Mouse (Mus musculus) midbrain, embryonic 15.5 days (tissue): ENCODE results near the gene Hoxa6. TPM values are rescaled to one million over a fixed set of nuclear protein-coding genes. Genes with fewer than 3 reads are reported as not detected.

ENCODE experiments used
- ATAC-seq: fragments of 200-750 bp; cut with Nextera tagmentation; replicated peaks from 2 replicates; pipeline ENCODE4 v1.8.0; 2017; ENCODE audit warnings: moderate TSS enrichment
- H3K27ac ChIP-seq: fragments of 300-500 bp; sonication (generic); 2 replicates; pipeline ENCODE4 v1.5.1; 2015; ENCODE audit warnings: mild to moderate bottlenecking, inconsistent platforms
- H3K27me3 ChIP-seq: fragments of 300-500 bp; sonication (generic); replicated peaks from 2 replicates; pipeline ENCODE4 v1.6.1; 2015; ENCODE audit warnings: inconsistent platforms
- H3K36me3 ChIP-seq: fragments of 300-500 bp; sonication (generic); replicated peaks from 2 replicates; pipeline ENCODE4 v1.6.1; 2015; ENCODE audit warnings: inconsistent platforms
- H3K4me1 ChIP-seq: fragments of 300-500 bp; sonication (generic); 2 replicates; pipeline ENCODE4 v1.6.1; 2015; ENCODE audit warnings: inconsistent platforms
- H3K4me2 ChIP-seq: fragments of 300-500 bp; sonication (generic); 2 replicates; pipeline ENCODE4 v1.6.1; 2015; ENCODE audit warnings: inconsistent platforms, mild to moderate bottlenecking, moderate library complexity
- H3K4me3 ChIP-seq: fragments of 300-500 bp; sonication (generic); 2 replicates; pipeline ENCODE4 v1.5.1; 2015; ENCODE audit warnings: mild to moderate bottlenecking, inconsistent platforms
- H3K9ac ChIP-seq: fragments of 300-500 bp; sonication (generic); 2 replicates; pipeline ENCODE4 v1.6.1; 2015; ENCODE audit warnings: mild to moderate bottlenecking, inconsistent platforms
- H3K9me3 ChIP-seq: fragments of 300-500 bp; sonication (generic); 2 replicates; pipeline ENCODE4 v1.6.1; 2016; ENCODE audit warnings: inconsistent platforms
- WGBS: fragments of 180-500 bp; shearing (Covaris S2); methylation state at CpG from one replicate; pipeline ENCODE4 v1.1.7; 2015; ENCODE audit warnings: mixed read lengths; 5-methylcytosine and 5-hydroxymethylcytosine counted together
- polyA plus RNA-seq: library from polyadenylated mRNA; unstranded; fragments of >200 nt; fragmentation: Nextera tagmentation; extraction: Ambion mirVana; gene quantifications from 2 replicates; pipeline ENCODE4 v1.2.1, GENCODE M21; 2015

Hoxa6 gene
- polyA plus RNA-seq, 1 experiment from 2014 or later: not detected

DNA sequence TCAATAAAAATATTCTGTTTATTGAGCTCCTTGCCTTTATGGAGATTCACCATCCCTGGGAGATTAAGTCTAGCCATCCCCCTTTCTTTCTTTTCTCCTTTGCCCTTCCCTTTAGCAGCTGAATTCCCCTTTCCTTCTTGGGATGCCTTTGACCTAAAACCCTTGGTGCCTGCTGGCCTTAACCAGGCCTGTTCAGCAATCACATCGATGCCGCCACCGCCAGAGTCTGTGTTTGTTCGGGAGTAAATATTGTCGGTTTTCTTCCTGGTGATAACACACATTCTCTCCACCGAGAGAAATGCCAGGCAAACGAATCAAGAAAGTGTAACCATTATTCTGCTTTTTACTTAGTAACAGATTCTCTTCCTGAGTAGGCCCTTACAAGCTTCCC lies 29.6 kb upstream of the Hoxa6 start:
- Histone ChIP-seq H3K27ac (no peak overlapping the region), H3K9me3 (no peaks in the 10 kb centered on the region), H3K9ac (no peak overlapping the region), H3K4me2 (no peak overlapping the region), H3K36me3 (no peaks in the 10 kb centered on the region), H3K4me1 (0 out of 2 replicates have a peak, but pooled peaks cover 2% of the 10 kb centered on the region), H3K27me3 (peaks cover 98% of the 10 kb centered on the region), H3K4me3 (no peak overlapping the region)
- WGBS: 3% methylated on average over 7 of the region's 7 CpGs
- no peak for ATAC-seq

DNA sequence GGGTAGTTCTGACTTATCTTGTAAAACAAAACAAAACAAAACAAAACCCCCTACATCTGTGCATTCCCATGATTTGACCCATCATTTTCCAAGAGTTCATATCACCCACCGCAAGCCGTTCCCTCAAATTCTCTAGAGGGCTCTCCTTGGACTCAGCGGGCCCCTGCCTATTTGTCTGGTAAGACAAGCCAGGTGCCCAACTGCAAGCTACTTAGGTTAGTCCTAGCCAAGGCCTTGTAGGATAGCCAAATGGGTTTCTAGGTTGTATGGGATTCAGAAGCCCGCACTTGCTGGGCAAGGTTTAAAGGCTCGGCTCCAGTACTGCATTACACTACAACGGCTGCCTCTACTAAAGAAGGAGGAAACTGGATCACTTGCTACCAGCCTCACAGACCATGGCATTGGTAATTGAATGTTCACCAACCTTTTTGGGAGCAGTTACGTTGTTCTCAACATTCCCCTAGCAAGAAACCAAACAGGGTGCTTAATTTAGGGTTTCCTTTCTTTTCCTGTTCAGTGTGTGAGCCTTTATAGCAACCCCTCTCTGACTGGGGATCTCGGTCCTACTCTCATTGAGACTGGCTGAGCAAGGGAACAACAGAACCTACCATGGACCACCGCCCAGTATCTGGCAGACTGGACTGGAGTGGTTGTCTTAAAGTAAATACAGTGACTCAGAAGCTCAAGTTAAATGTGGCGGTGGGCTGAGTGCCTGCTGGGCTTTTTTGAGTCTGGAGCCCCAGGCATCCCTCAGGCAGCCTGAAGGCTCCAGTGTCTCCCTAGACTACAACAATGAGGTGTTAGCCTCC lies 29.0 kb upstream of the Hoxa6 start:
- Histone ChIP-seq H3K9ac (no peak overlapping the region), H3K4me1 (0 out of 2 replicates have a peak, but pooled peaks cover 2% of the 10 kb centered on the region), H3K9me3 (no peaks in the 10 kb centered on the region), H3K27me3 (peaks cover 98% of the 10 kb centered on the region), H3K4me3 (no peak overlapping the region), H3K36me3 (no peaks in the 10 kb centered on the region), H3K27ac (no peak overlapping the region), H3K4me2 (no peak overlapping the region)
- WGBS: 10% methylated on average over 10 of the region's 10 CpGs
- ATAC-seq: no peak

DNA sequence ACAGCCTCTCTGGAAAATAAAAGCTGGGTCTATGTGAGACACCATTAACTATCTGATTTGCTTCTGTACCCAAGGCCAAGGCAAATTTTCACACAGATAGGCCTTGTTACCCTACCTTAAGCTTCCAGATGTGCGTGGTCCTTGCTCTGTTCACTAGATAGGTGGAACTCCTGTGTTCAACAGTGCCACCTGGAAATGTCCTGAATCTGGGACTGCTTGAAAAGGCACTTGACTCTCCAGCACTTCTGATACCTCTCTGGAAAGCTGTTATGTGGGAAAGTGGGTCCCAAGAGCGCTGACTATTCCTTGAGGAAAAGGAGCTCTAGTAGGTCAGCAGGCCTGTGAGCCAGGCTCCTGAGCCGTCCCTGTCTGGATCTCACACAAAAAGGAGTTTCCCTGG lies 28.3 kb upstream of the Hoxa6 start:
- Histone ChIP-seq H3K27ac (no peak overlapping the region), H3K4me1 (0 out of 2 replicates have a peak, but pooled peaks cover 2% of the 10 kb centered on the region), H3K4me2 (no peak overlapping the region), H3K27me3 (peaks cover 98% of the 10 kb centered on the region), H3K9ac (no peak overlapping the region), H3K36me3 (no peaks in the 10 kb centered on the region), H3K4me3 (no peak overlapping the region), H3K9me3 (no peaks in the 10 kb centered on the region)
- 1% methylated on average over 3 of the region's 3 CpGs for WGBS
- ATAC-seq: no peak

DNA sequence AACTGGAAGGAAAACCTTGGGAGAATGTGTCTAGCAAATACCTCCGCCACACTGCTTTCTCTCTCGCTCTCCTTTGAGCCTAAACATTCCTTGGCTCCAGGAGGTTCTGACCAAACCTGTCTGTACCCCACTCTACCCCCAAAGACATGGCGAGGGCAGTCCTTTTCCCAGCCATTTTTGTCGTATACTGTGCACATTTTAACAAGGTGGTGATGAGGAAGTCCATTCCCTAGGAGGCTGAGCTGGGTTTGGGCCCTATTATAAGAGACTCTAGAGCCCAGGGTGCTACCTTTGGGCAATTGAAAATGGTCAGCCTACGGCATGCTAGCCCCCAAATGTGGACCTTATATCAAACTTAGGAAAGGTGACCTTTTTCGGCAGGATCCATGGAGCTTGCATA lies 27.3 kb upstream of the Hoxa6 start:
- no peak overlapping the region for H3K27ac ChIP-seq
- H3K9ac ChIP-seq: no peak overlapping the region
- H3K4me3 ChIP-seq: no peak overlapping the region
- H3K27me3 ChIP-seq: peaks cover 94% of the 10 kb centered on the region
- H3K4me1 ChIP-seq: 0 out of 2 replicates have a peak, but pooled peaks cover 2% of the 10 kb centered on the region
- WGBS: 18% methylated on average over 6 of the region's 6 CpGs
- no peaks in the 10 kb centered on the region for H3K9me3 ChIP-seq
- H3K4me2 ChIP-seq: no peak overlapping the region
- no peaks in the 10 kb centered on the region for H3K36me3 ChIP-seq
- no peak for ATAC-seq

DNA sequence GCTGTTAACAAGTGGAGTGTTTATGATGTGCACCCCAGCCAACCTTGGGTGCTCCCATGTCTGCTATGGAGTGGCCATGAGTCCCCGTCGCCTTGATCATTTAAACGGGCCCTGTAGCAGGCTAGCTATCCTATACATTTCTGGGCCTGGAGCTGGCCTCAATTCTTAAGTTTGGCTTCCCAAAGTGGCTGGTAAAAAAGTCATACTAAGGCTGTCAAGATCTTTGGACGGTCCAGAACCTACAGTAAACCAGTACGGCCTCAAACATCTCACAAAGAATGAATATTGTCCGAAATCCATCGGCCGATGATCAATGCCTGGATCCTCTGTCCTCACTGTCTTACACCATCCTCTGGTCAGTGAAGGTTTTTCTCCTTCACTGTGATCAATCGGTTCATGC lies 26.7 kb upstream of the Hoxa6 start:
- H3K27ac ChIP-seq: no peak overlapping the region
- peaks cover 94% of the 10 kb centered on the region for H3K27me3 ChIP-seq
- H3K9me3 ChIP-seq: no peaks in the 10 kb centered on the region
- no peaks in the 10 kb centered on the region for H3K36me3 ChIP-seq
- H3K4me3 ChIP-seq: no peak overlapping the region
- 29% methylated on average over 9 of the region's 9 CpGs for WGBS
- H3K9ac ChIP-seq: no peak overlapping the region
- 0 out of 2 replicates have a peak, but pooled peaks cover 2% of the 10 kb centered on the region for H3K4me1 ChIP-seq
- no peak overlapping the region for H3K4me2 ChIP-seq
- no peak for ATAC-seq

DNA sequence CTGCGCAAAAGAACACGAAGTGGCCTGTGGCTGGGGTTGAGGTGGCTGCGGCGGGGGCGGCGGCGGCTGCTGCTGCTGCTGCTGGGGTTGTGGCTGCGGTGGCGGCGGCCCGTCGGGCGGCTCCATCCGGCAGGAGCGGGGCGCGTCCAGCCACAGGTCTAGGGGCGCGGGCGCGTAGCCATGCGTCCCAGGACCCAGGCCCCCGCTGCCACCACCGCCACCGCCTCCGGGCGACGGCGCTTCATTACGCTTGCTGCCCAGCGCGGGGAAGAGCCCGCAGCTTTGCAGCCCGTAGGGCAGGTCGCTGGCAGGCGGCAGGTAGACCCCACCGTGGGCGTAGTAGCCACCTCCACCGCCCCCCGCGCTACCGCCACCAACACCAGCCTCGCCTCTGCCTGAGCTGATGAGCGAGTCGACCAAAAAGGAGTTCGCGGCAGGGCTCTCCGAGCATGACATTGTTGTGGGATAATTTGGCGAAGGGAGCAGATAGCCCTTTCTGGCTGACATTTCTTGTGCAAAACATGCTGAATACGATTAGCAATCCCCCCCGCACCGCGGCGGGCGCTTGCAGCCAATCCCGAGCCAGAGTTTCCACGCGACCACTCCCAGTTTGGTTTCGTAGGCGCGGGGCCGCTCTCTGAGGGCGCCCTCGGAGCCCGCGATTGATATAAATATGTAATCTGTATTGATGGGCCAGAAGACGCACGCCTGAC lies 26.1 kb upstream of the Hoxa6 start:
- no peaks in the 10 kb centered on the region for H3K36me3 ChIP-seq
- H3K27ac ChIP-seq: no peak overlapping the region
- no peaks in the 10 kb centered on the region for H3K9me3 ChIP-seq
- H3K27me3 ChIP-seq: peaks cover 94% of the 10 kb centered on the region
- no peak overlapping the region for H3K4me2 ChIP-seq
- ATAC-seq: no peak
- 2% methylated on average over 62 of the region's 68 CpGs for WGBS
- H3K4me1 ChIP-seq: no peaks in the 10 kb centered on the region
- H3K9ac ChIP-seq: no peak overlapping the region
- H3K4me3 ChIP-seq: no peak overlapping the region

DNA sequence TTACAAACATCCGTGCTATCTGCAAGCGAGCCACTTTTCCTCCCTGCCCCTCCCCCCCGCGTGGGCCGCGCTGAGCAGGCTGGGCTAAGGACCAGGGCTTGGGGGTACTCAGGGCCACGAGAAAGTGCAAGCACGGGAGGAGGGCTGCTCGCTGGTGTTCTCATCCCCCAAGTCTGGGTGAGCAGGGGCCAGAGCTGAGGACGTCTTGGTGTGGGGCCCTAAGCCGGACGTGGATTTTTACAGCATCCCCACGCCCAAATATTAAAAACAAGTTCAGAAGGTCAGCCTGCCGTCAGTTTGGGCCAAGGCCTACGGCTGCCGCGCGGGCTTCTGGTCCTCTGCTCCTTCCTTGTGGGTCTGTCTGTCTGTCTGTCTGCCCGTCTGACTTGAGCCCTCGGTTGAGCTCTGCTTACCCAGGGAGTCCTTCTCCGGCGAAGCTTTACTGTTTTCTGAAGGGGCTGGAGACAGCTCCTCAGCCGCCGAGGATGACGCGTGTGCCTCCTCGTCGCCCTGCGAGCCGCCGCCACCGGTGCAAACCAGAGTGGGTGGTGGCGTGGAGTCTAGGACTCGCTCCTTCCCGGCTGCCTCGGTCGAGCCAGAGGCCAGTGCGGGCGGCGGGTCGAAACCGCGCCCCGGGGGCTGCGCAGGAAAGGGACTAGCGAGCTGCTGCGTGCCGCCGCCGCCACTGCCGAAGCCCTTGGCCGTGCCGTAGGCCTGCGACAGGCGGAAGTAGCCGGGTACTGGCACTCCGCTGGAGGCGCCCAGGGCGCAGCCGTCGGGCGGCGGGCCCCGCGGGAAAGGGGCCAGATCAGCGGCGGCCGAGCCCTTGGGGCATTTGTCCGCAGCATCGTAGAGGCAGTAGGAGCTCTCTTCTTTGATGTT lies 25.3 kb upstream of the Hoxa6 start:
- H3K4me2 ChIP-seq: no peak overlapping the region
- no peaks in the 10 kb centered on the region for H3K9me3 ChIP-seq
- H3K4me1 ChIP-seq: no peaks in the 10 kb centered on the region
- H3K4me3 ChIP-seq: no peak overlapping the region
- H3K9ac ChIP-seq: no peak overlapping the region
- H3K27me3 ChIP-seq: peaks cover 96% of the 10 kb centered on the region
- H3K36me3 ChIP-seq: no peaks in the 10 kb centered on the region
- WGBS: under 1% methylated on average over 70 of the region's 70 CpGs
- H3K27ac ChIP-seq: no peak overlapping the region
- no peak for ATAC-seq

DNA sequence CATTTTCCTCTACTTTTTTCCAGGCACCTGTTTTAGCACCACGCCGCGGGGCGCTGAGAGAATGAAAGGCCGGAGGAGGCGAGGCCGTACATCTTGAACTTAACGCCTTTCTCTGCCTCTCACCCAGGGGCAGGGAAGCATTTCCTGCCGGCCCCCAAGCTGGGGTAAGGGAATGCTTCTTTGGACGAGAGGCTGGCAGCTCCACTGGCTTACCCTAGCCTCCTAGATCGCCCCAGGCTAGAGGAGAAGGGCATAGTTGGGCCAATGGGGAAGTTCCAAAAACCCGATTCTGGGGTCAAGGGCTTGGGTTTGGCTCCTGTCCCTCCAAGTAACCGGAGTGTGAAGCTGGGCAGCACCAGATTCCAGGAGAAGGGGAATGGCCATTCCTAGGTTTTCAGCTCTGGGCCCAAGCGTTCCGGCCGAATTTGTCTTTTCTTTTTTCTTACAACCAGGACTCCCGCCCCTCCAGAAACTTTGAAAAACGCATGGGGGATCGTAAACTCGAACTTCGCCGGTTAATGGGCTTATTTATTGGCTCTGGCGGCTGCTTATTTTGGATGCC lies 24.5 kb upstream of the Hoxa6 start:
- H3K4me2 ChIP-seq: no peak overlapping the region
- no peaks in the 10 kb centered on the region for H3K9me3 ChIP-seq
- 2% methylated on average over 23 of the region's 23 CpGs for WGBS
- no peak overlapping the region for H3K4me3 ChIP-seq
- no peaks in the 10 kb centered on the region for H3K36me3 ChIP-seq
- H3K27me3 ChIP-seq: peaks cover 94% of the 10 kb centered on the region
- no peaks in the 10 kb centered on the region for H3K4me1 ChIP-seq
- H3K9ac ChIP-seq: no peak overlapping the region
- H3K27ac ChIP-seq: no peak overlapping the region
- ATAC-seq: no peak

DNA sequence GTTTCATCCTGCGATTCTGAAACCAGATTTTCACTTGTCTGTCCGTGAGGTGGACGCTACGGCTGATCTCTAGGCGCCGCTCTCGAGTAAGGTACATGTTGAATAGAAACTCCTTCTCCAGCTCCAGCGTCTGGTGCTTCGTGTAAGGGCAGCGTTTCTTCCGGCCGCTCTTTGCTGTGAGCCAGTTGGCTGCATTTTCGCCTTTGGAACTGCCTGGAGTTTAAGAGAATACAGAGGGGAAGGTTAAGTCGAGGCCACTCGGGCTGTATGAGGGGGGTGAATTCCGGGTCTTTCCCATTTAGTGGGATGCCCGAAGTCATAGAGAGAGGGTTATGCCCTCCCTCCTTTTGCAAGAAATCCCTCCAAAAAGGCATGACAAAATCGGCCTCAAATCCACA lies 24.0 kb upstream of the Hoxa6 start:
- peaks cover 94% of the 10 kb centered on the region for H3K27me3 ChIP-seq
- H3K4me2 ChIP-seq: no peak overlapping the region
- no peak for ATAC-seq
- H3K9me3 ChIP-seq: no peaks in the 10 kb centered on the region
- no peak overlapping the region for H3K27ac ChIP-seq
- H3K4me1 ChIP-seq: no peaks in the 10 kb centered on the region
- under 1% methylated on average over 18 of the region's 18 CpGs for WGBS
- H3K4me3 ChIP-seq: no peak overlapping the region
- no peak overlapping the region for H3K9ac ChIP-seq
- no peaks in the 10 kb centered on the region for H3K36me3 ChIP-seq

DNA sequence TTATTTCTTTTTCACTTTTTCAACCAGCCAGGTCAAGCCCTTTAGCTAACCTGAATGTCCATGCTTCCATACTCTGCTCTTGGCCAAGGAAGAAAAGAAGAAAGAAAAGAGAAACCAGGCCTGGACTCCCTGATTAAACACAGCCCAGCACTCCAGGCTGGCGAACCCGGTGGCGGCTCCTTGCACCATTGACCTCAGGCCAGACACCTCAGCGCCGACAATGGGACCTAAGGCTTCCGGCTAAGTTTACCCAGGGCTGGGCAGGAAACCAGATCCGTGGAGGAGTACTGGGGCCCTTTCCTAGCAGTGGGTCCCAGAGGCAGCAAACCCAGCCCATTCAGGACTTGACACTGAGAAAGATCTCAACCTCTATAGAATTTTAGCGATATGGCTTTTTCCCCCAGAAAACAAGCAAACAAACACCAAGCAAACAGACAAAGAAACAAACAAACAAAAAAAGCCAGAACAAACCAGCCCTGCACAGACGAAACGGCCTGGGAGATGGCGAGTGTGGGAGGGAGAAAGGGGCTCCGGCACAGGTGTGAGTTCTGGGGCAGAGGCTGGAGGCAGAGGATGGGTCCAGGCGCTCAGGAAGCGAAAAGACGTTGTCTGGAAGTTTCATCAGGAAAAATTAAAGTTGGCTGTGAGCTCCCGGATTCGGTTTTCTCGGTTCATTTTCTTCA lies 23.5 kb upstream of the Hoxa6 start:
- no peak for ATAC-seq
- H3K4me3 ChIP-seq: no peak overlapping the region
- no peaks in the 10 kb centered on the region for H3K36me3 ChIP-seq
- 1% methylated on average over 18 of the region's 18 CpGs for WGBS
- H3K9ac ChIP-seq: no peak overlapping the region
- no peak overlapping the region for H3K27ac ChIP-seq
- peaks cover 94% of the 10 kb centered on the region for H3K27me3 ChIP-seq
- H3K9me3 ChIP-seq: no peaks in the 10 kb centered on the region
- no peak overlapping the region for H3K4me2 ChIP-seq
- no peaks in the 10 kb centered on the region for H3K4me1 ChIP-seq

DNA sequence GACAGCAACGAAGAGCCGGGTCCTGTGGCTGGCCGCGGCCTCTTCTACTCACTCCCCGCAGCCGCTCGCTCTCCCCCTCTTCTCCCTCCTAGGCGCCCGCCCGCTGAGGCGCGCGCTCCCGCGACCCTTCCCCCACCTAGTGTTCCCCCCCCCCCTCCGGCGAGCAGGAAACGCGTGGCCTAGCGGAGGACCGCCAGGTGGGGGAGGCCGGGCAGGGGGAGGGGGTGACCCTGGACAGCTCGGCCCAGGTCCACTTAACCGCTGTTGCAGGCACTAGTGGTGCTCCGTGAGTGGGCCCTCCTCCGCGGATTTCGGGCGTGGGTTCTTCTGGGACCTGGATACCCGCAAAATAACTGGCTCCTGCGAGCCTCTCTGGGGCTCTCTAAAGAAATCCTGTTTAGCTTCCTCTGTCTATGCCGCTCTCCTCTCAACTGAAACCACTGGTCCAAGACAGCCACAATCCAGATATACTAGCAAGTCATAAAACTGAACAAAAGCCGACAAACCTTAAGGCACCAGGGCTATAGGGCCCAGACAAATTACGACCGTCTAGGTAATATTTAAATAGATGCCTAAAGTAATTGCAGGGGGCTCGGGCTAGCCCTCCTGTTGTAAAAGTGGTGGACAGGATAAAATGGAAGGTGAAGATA lies 22.1 kb upstream of the Hoxa6 start, which contains the start of gene Hoxa9:
Gene Hoxa9 (minus strand): TSS at position 574 of the 650 bp plus-strand sequence.
- Histone ChIP-seq H3K27ac (no peak within 1 kb of the TSS), H3K27me3 (peaks cover 93% of the 10 kb centered on the region), H3K4me1 (no peaks in the 10 kb centered on the region), H3K9ac (no peak within 1 kb of the TSS), H3K9me3 (no peaks in the 10 kb centered on the region), H3K4me2 (no peak within 1 kb of the TSS), H3K4me3 (no peak within 1 kb of the TSS), H3K36me3 (no peaks in the 10 kb centered on the region)
- no peak for ATAC-seq
- WGBS: 1% methylated on average over 34 of the region's 36 CpGs
